Mouse (Mus musculus) erythroblast, embryonic 14.5 days (primary cell): ENCODE results near the gene Rab36. TPM values are rescaled to one million over a fixed set of nuclear protein-coding genes. Genes with fewer than 3 reads are reported as not detected.

Source experiments
- H3K27me3 ChIP-seq: 2 replicates; pipeline ENCODE4 v1.6.1; 2012; ENCODE audit warnings: inconsistent platforms; ENCODE audit not compliant: control insufficient read depth
- H3K36me3 ChIP-seq: 2 replicates; pipeline ENCODE4 v1.6.1; 2012; ENCODE audit warnings: mild to moderate bottlenecking, inconsistent platforms; ENCODE audit not compliant: control insufficient read depth
- H3K4me1 ChIP-seq: 2 replicates; pipeline ENCODE4 v1.6.1; 2012; ENCODE audit warnings: inconsistent platforms; ENCODE audit not compliant: control insufficient read depth
- H3K4me3 ChIP-seq: replicated peaks from 2 replicates; pipeline ENCODE3; 2012; ENCODE audit warnings: moderate library complexity, mild to moderate bottlenecking, inconsistent platforms
- H3K9me3 ChIP-seq: 2 replicates; pipeline ENCODE4 v1.6.1; 2012; ENCODE audit warnings: low read length, inconsistent platforms, mixed read lengths; ENCODE audit not compliant: control insufficient read depth
- GATA1 ChIP-seq: IDR thresholded peaks from 2 replicates; pipeline ENCODE4 v1.6.1; 2012; ENCODE audit warnings: low read length, inconsistent platforms, mixed read lengths
- TAL1 ChIP-seq: IDR thresholded peaks from 3 replicates; pipeline ENCODE4 v1.6.1; 2012; ENCODE audit warnings: low read length, inconsistent platforms, mixed read lengths
- polyA plus RNA-seq: library from polyadenylated mRNA; stranded (reverse); fragments of >175 nt; gene quantifications from 2 replicates; pipeline ENCODE4 v1.2.3, GENCODE M21; 2012

The Rab36 gene
- polyA plus RNA-seq, 1 experiment: not detected

DNA sequence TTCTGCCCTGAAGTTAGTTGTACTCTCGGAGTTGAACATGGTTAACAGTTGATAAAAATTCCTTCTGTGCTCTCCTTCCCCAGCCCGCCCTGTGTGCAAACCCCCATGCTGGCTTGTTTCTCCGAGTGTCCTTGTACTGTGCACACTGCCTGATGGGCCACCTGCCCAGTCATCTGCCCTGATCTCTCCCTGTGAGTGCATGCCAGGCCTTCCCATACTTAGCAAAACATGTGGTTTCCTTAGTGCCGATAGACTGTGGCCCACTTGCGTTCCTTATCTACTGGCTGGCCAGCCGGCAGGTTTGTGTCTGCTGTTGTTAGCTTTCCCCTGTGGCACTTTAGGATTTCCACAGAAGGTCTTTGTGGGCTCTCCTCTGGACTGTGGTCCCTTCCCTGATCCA, 17.3 kb downstream of the Rab36 start:
- TF ChIP-seq GATA1 (no peak), TAL1 (no peak)

DNA sequence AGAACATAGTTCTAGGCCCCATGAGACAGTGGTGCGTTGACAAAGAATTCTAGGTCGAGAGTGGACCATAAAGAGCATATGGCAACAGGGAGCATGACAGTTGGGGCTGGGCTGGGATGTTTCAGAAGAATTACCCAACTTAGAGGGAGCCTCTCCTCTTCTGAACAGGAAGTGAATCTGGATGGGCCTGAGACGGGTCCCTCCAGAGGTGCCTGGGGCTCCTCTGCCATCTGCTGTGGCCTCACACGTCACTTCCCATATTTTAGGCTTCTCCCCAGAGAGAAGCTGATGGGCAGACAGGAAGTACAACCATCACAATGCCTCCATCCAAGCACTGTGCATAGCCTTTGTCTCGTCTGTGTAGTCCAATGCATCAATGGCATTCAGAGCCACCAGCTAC, 18.8 kb downstream of the Rab36 start:
- Histone ChIP-seq H3K36me3 (no peaks in the 10 kb centered on the region), H3K4me1 (peaks cover 21% of the 10 kb centered on the region), H3K9me3 (no peaks in the 10 kb centered on the region), H3K27me3 (peaks cover 16% of the 10 kb centered on the region), H3K4me3 (no peak overlapping the region)
- no peak for TF ChIP-seq TAL1
- TF ChIP-seq GATA1: no peak

More for the DNA sequence above, 17.3 kb downstream of the Rab36 start:
- H3K36me3 ChIP-seq: no peaks in the 10 kb centered on the region; the same call in 1 of the 2 replicates
- no peaks in the 10 kb centered on the region for H3K9me3 ChIP-seq
- H3K27me3 ChIP-seq: peaks cover under 1% of the 10 kb centered on the region; the same call in 1 of the 2 replicates
- no peak overlapping the region for H3K4me3 ChIP-seq
- H3K4me1 ChIP-seq: peaks cover 11% of the 10 kb centered on the region

DNA sequence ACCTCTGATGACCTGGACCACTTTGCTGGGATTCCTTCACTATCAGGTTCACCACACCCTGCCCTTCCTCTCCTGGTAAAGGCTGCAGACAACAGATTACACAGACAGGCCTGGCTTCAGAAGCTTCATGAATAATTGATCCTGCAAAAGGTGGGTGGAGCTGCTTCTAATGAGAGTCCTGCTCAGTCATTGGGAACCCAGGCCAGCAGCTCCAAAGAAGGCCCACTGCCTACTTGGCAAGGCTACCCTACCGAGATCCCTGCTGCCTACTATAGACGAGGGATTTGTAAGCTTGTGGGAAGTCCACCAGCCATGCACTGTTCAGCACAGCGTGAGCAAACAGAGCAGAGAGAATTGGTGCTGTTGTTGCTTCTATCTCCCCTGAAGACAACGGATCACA, 19.4 kb downstream of the Rab36 start:
- Histone ChIP-seq H3K4me1 (peaks cover 23% of the 10 kb centered on the region), H3K27me3 (peaks cover 22% of the 10 kb centered on the region), H3K36me3 (no peaks in the 10 kb centered on the region), H3K9me3 (no peaks in the 10 kb centered on the region; the same call in 1 of the 2 replicates), H3K4me3 (no peak overlapping the region)
- no peak for TF ChIP-seq TAL1

DNA sequence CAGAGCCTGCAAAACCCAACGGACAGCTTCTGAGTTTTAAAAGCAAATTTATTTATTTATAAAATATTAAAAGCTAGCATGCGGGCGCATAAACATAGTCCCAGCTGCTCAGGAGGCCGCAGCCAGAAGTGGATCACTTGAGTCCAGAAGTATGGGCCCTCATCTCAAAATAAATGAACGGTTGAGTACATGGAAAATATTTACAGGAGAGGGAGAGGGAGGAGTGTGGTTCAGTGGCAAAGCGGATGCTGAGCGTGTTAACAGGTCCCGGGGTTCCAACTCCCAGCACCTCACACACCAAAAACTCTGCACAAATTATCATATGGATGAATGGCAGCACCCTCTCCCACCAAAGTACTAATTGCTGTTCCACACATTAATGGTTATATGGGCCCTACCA, 21.5 kb downstream of the Rab36 start:
- peaks cover 5% of the 10 kb centered on the region; the same call in 1 of the 2 replicates for H3K9me3 ChIP-seq
- TF ChIP-seq TAL1 (no peak), GATA1 (no peak)
- H3K36me3 ChIP-seq: no peaks in the 10 kb centered on the region
- no peak overlapping the region for H3K4me3 ChIP-seq
- H3K27me3 ChIP-seq: peaks cover 43% of the 10 kb centered on the region
- H3K4me1 ChIP-seq: peaks cover 25% of the 10 kb centered on the region

DNA sequence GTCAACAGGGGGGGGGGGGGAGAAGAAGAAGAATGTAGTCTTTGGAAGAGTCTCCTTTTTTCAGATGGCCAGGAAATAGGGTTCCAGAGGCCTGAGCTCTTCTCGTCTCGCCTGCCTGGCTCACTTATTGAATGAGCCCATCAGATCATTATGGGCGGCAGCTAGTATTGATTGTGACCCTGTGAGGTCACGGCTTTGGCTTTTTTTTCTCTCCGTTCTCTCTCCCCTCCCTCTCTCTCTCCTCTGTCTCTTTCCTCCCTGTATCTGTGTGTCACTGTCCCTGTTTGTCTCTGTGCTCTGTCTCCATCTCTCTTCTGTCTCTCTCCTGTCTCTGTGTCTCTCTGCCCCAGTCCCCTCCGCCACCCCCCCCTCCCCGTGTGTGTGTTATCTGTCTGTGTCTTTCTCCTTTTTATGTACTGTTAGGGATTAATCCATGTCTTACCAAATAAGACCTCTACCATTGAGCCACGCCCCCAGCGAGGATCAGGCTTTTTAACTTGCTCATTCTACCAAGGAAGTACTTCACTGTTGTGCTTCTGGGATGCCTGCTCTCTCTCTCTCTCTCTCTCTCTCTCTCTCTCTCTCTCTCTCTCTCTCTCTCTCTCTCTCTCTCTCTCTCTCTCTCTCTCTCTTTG, 22.0 kb downstream of the Rab36 start:
- no peak overlapping the region for H3K4me3 ChIP-seq
- H3K4me1 ChIP-seq: peaks cover 25% of the 10 kb centered on the region
- H3K27me3 ChIP-seq: peaks cover 47% of the 10 kb centered on the region
- H3K36me3 ChIP-seq: no peaks in the 10 kb centered on the region
- no peak for TF ChIP-seq GATA1
- TF ChIP-seq TAL1: no peak
- peaks cover 5% of the 10 kb centered on the region; the same call in 1 of the 2 replicates for H3K9me3 ChIP-seq

DNA sequence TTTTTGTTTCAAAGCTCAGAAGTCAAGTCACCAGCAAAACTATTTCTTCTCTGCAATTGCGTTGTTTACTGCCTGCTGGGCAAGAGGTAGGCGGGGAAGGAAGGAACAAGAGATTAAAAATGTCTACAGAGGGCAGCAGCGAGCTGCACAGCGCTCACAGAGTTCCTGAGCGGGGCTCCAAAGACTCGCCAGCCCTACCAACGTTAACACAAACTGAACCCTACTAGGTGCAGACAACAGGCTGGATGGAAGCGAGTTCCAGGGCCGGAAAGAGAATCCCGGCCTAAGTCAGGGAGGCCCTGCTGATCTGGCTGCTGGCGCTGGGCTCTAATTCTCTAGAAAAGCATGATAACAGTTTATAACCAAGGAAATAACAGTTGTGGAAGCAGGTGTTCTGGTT, 22.5 kb downstream of the Rab36 start:
- no peak for TF ChIP-seq TAL1
- H3K4me1 ChIP-seq: peaks cover 25% of the 10 kb centered on the region
- peaks cover 5% of the 10 kb centered on the region; the same call in 1 of the 2 replicates for H3K9me3 ChIP-seq
- peaks cover 47% of the 10 kb centered on the region for H3K27me3 ChIP-seq
- H3K4me3 ChIP-seq: no peak overlapping the region
- H3K36me3 ChIP-seq: no peaks in the 10 kb centered on the region

DNA sequence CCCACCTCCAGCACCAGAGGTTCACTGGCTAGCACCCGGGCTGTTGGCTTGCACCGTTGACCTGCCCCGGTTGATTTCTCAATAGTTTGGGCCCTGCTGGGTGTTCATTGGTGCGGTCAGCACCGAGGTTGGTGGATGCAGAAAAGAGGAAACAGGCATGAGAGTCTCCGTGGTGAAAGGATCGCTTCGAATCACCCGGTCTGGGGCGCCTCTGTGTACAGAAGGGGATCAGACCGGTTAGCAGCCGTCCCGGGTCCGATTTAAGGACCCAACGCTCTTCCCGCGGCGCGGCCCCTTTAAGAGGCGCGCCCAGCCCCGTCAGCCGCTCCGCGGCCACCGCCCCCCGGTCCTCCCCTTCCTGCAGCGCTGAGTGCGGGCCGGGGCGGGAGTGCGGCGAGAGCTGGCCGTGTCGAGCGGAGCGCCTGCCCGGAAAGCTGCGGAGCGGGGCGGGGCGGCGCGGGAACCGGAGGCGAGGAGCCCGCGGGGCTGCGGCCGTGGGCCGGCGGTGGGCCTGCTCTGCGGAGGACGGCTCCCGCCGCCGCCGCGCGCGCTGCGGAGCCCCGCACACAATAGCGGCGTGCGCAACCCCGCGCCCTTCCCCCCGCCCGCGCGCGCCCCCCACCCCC, 23.5 kb downstream of the Rab36 start, which contains the start of gene Bcr:
Gene Bcr, plus strand, starts transcription at position 376 of the 626 bp plus-strand sequence.
- Histone ChIP-seq H3K4me3 (peak within 1 kb of the TSS; percentile 58), H3K27me3 (peaks cover 47% of the 10 kb centered on the region), H3K9me3 (peaks cover 5% of the 10 kb centered on the region; the same call in 1 of the 2 replicates), H3K36me3 (no peaks in the 10 kb centered on the region), H3K4me1 (peaks cover 25% of the 10 kb centered on the region)
- TF ChIP-seq TAL1: no peak
- no peak for TF ChIP-seq GATA1

DNA sequence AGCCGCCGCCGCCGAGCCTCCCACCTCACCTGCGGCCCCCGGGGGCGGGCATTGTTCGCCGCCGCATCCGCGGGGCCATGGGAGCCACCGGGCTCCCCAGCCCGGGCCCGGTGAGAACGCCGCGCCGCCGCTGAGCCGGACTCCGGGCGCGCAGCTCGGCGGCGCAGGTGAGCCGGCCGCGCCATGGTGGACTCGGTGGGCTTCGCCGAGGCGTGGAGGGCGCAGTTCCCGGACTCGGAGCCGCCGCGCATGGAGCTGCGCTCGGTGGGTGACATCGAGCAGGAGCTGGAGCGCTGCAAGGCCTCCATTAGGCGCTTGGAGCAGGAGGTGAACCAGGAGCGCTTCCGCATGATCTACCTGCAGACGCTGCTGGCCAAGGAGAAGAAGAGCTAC, 24.0 kb downstream of the Rab36 start:
- peaks cover 24% of the 10 kb centered on the region for H3K4me1 ChIP-seq
- TF ChIP-seq GATA1: no peak
- TF ChIP-seq TAL1: no peak
- peak overlapping the region; percentile 58 for H3K4me3 ChIP-seq
- peaks cover 47% of the 10 kb centered on the region for H3K27me3 ChIP-seq
- peaks cover 5% of the 10 kb centered on the region; the same call in 1 of the 2 replicates for H3K9me3 ChIP-seq
- H3K36me3 ChIP-seq: no peaks in the 10 kb centered on the region

DNA sequence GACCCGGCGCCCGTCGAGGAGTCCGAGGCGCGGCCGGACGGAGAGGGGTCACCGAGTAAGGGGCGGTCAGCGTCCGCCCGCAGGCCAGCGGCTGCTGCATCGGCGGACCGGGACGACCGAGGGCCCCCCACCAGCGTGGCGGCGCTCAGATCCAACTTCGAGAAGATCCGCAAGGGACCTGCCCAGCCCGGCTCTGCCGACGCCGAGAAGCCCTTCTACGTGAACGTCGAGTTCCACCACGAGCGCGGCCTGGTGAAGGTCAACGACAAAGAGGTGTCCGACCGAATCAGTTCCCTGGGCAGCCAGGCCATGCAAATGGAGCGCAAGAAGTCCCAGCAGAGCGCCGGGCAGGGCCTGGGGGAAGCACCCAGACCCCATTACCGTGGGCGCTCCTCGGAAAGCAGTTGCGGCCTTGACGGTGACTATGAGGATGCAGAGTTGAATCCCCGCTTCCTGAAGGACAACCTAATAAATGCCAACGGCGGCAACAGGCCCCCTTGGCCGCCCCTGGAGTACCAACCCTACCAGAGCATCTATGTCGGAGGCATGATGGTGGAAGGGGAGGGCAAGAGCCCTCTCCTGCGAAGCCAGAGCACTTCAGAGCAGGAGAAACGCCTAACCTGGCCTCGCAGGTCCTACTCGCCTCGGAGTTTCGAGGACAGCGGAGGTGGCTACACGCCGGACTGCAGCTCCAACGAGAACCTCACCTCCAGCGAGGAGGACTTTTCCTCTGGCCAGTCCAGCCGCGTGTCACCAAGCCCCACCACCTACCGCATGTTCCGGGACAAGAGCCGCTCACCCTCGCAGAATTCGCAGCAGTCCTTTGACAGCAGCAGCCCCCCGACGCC, 24.7 kb downstream of the Rab36 start:
- Histone ChIP-seq H3K9me3 (peaks cover 5% of the 10 kb centered on the region; the same call in 1 of the 2 replicates), H3K4me1 (peaks cover 17% of the 10 kb centered on the region), H3K4me3 (peak overlapping the region; percentile 58), H3K36me3 (no peaks in the 10 kb centered on the region), H3K27me3 (peaks cover 47% of the 10 kb centered on the region)
- no peak for TF ChIP-seq TAL1
- TF ChIP-seq GATA1: no peak
